Mouse (Mus musculus): ENCODE measurements at regions not wholly inside any gene's neighbourhood (a gene's known extent, or its start where the extent isn't known, plus 50 kb on each side); places are given as distances from the start of the nearest gene placed in this dataset.

DNA sequence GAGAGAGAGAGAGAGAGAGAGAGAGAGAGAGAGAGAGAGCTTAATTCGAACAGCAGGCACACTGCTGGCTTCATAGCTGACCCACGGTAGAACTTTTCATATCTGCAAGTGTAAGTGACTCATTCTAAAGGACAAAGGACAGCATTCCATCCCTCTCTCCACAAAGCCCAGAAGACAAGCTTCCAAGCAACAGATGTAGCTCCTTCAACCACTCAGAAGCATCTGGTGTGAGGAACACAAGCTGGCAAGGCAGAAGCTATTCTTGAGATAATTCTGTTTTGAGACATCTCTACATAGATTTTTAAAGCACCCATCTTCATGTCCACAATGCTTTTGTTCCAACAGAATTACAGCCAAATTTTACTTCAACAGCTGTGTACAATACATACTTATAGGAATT lies 294.2 kb upstream of the Gria1 start:
- H3K27ac ChIP-seq (ENCODE audit: low read depth, low read length): no peak overlapping the region
- ATAC-seq (ENCODE audit: low read depth): no peak
- H3K4me3 ChIP-seq (ENCODE audit: low read depth, low read length): no peak overlapping the region
- H3K9me3 ChIP-seq (ENCODE audit: control insufficient read depth, low read length): no peaks in the 10 kb centered on the region
- H3K4me2 ChIP-seq (ENCODE audit: low read depth, low read length): no peak overlapping the region
- no peaks in the 10 kb centered on the region for H3K4me1 ChIP-seq (ENCODE audit: control insufficient read depth, insufficient read depth, low read length)
- WGBS: 73% methylated on average over 2 of the region's 2 CpGs
- H3K9ac ChIP-seq (replicated peaks; ENCODE audit: low read depth, low read length): no peak overlapping the region
- H3K36me3 ChIP-seq (ENCODE audit: control insufficient read depth, insufficient read depth, low read length): no peaks in the 10 kb centered on the region
- no peaks in the 10 kb centered on the region for H3K27me3 ChIP-seq (ENCODE audit: control insufficient read depth, insufficient read depth, low read length)

DNA sequence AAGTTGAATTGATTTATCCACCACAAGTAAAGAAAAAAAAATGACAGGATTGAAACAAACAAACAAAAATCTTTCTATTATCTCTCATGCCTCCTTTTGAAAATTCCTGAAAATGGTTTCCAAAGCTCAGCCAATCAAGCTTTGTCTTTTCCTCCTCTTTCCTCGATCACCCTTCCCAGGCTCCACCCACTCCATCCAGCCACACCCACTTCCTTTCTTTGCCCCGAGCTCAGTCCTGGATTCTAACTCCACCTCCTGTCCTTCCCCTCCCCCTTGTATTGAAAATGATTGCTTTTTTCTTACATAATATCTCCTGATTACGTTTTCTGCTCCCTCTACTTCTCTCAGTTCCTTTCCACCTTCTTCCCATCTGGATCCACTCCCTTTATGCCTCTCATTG lies 286.0 kb upstream of the Gria1 start:
- 47% methylated on average over 3 of the region's 3 CpGs for WGBS
- no peaks in the 10 kb centered on the region for H3K36me3 ChIP-seq (ENCODE audit: control insufficient read depth, insufficient read depth, low read length)

DNA sequence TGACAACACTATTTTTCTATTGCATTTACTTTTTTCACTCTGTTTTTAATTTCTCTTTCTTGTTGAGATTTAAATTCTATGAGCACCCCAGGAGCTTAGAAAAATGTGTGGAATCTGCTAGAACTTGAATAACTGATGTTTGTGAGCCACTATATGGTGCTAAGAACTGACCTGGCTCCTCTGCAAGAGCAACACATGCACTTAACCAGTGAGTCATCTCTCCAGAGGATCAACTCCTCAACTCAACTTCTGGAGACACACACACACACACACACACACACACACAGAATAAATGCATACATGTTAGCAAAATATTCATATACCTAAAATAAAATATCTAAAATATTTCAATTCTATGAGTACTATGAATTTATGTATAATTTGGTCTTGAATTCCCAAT lies 285.0 kb upstream of the Gria1 start:
- Histone ChIP-seq H3K4me2 (ENCODE audit: low read depth, low read length) (no peak overlapping the region), H3K36me3 (ENCODE audit: control insufficient read depth, insufficient read depth, low read length) (no peaks in the 10 kb centered on the region), H3K4me3 (ENCODE audit: low read depth, low read length) (no peak overlapping the region), H3K4me1 (ENCODE audit: control insufficient read depth, insufficient read depth, low read length) (no peaks in the 10 kb centered on the region), H3K27me3 (ENCODE audit: control insufficient read depth, insufficient read depth, low read length) (no peaks in the 10 kb centered on the region), H3K9ac (replicated peaks; ENCODE audit: low read depth, low read length) (no peak overlapping the region), H3K27ac (ENCODE audit: low read depth, low read length) (no peak overlapping the region), H3K9me3 (ENCODE audit: control insufficient read depth, low read length) (no peaks in the 10 kb centered on the region)
- ATAC-seq (ENCODE audit: low read depth): no peak

More for the DNA sequence above, 286.0 kb upstream of the Gria1 start:
- Histone ChIP-seq H3K27me3 (ENCODE audit: control insufficient read depth, insufficient read depth, low read length) (no peaks in the 10 kb centered on the region), H3K9ac (replicated peaks; ENCODE audit: low read depth, low read length) (no peak overlapping the region), H3K4me1 (ENCODE audit: control insufficient read depth, insufficient read depth, low read length) (no peaks in the 10 kb centered on the region), H3K4me2 (ENCODE audit: low read depth, low read length) (no peak overlapping the region), H3K9me3 (ENCODE audit: control insufficient read depth, low read length) (no peaks in the 10 kb centered on the region), H3K27ac (ENCODE audit: low read depth, low read length) (no peak overlapping the region), H3K4me3 (ENCODE audit: low read depth, low read length) (no peak overlapping the region)
- no peak for ATAC-seq (ENCODE audit: low read depth)

DNA sequence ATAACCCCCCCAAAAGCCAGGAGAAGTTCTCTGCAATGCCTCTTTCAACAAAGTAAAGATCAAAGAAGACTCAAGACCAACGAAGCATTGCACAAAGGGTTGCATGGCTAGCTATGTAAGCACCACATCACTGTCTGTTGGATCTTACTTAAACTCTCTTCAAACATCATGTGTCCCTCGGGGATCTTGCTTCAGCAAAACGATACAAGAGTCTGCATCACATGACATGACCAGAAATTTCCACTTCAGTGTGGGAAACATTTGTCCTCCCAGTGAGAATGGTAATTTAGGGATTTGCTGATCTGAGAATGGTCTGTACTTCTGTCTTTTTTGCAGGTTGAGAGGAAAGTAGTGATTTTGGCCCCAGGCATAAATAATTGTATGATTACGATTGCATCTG lies 283.6 kb upstream of the Gria1 start:
- no peak overlapping the region for H3K27ac ChIP-seq (ENCODE audit: low read depth, low read length)
- no peaks in the 10 kb centered on the region for H3K27me3 ChIP-seq (ENCODE audit: control insufficient read depth, insufficient read depth, low read length)
- H3K4me1 ChIP-seq (ENCODE audit: control insufficient read depth, insufficient read depth, low read length): no peaks in the 10 kb centered on the region
- 74% methylated on average over 4 of the region's 4 CpGs for WGBS
- no peak overlapping the region for H3K4me2 ChIP-seq (ENCODE audit: low read depth, low read length)
- no peak for ATAC-seq (ENCODE audit: low read depth)
- H3K36me3 ChIP-seq (ENCODE audit: control insufficient read depth, insufficient read depth, low read length): no peaks in the 10 kb centered on the region
- no peak overlapping the region for H3K9ac ChIP-seq (replicated peaks; ENCODE audit: low read depth, low read length)
- H3K4me3 ChIP-seq (ENCODE audit: low read depth, low read length): no peak overlapping the region
- no peaks in the 10 kb centered on the region for H3K9me3 ChIP-seq (ENCODE audit: control insufficient read depth, low read length)

DNA sequence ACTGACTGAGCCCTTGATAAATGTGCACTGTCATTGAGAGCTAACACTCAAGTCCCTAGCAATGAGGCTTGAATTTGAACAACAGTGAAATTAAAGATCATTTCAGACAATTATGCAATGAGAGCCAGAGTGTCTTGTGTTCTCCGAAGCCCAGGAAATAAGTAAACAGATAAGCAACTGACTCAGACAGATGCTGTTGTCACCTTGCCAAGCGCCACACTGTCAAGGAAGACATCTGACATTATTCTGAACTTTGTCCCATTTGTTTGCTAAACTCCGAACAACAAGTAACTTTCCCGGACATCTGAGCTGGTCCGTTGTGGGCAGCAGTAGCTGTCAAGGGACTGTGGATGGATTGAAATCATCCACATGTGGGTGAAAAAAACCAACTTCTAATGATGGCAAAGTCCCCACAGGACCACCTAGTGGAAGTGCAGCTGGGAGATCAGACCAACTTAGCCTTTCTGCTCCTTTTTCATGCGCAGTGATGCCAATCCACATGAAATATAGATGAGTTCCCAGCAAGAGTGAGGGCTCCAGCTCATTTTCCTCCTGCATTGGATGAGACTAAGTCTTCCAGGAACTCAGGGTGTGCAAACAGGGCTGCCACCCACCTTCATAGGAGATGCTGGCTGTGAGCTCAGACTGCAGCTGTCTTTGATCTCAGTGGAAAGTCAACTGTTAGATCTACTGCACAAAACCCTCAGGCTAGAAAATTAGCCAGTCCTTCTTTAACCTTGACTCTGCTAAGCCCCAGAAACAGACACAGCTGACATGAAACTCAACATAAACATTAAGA lies 282.8 kb upstream of the Gria1 start:
- no peak overlapping the region for H3K4me2 ChIP-seq (ENCODE audit: low read depth, low read length)
- no peak for ATAC-seq (ENCODE audit: low read depth)
- 81% methylated on average over 6 of the region's 6 CpGs for WGBS

DNA sequence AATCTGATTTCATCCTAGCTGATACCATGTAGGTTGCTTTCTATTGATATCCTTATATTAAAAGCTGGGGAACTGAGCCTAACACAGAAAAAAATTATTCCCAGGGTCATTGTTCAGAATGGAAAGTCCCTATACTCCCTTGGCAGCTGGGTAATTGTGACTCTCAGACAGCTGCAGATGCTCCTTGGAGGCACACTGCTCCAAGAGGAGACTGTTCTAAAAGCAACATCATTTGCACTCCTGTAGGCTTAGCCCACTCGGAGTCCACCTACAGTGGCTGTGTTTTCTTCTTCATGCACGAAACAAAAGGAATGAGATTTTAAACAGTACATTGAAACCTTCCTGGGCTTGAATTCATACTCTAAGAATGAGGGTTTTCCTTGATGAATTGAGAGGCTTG lies 269.3 kb upstream of the Gria1 start:
- Histone ChIP-seq H3K9me3 (ENCODE audit: control insufficient read depth, low read length) (no peaks in the 10 kb centered on the region), H3K27me3 (ENCODE audit: control insufficient read depth, insufficient read depth, low read length) (no peaks in the 10 kb centered on the region), H3K9ac (replicated peaks; ENCODE audit: low read depth, low read length) (no peak overlapping the region), H3K4me1 (ENCODE audit: control insufficient read depth, insufficient read depth, low read length) (no peaks in the 10 kb centered on the region), H3K4me3 (ENCODE audit: low read depth, low read length) (no peak overlapping the region), H3K4me2 (ENCODE audit: low read depth, low read length) (no peak overlapping the region), H3K27ac (ENCODE audit: low read depth, low read length) (no peak overlapping the region), H3K36me3 (ENCODE audit: control insufficient read depth, insufficient read depth, low read length) (no peaks in the 10 kb centered on the region)
- WGBS: 52% methylated on average over 2 of the region's 2 CpGs
- ATAC-seq (ENCODE audit: low read depth): no peak

More for the DNA sequence above, 282.8 kb upstream of the Gria1 start:
- no peak overlapping the region for H3K4me3 ChIP-seq (ENCODE audit: low read depth, low read length)
- no peaks in the 10 kb centered on the region for H3K4me1 ChIP-seq (ENCODE audit: control insufficient read depth, insufficient read depth, low read length)
- no peak overlapping the region for H3K9ac ChIP-seq (replicated peaks; ENCODE audit: low read depth, low read length)
- no peaks in the 10 kb centered on the region for H3K9me3 ChIP-seq (ENCODE audit: control insufficient read depth, low read length)
- no peaks in the 10 kb centered on the region for H3K27me3 ChIP-seq (ENCODE audit: control insufficient read depth, insufficient read depth, low read length)
- no peak overlapping the region for H3K27ac ChIP-seq (ENCODE audit: low read depth, low read length)
- H3K36me3 ChIP-seq (ENCODE audit: control insufficient read depth, insufficient read depth, low read length): no peaks in the 10 kb centered on the region

DNA sequence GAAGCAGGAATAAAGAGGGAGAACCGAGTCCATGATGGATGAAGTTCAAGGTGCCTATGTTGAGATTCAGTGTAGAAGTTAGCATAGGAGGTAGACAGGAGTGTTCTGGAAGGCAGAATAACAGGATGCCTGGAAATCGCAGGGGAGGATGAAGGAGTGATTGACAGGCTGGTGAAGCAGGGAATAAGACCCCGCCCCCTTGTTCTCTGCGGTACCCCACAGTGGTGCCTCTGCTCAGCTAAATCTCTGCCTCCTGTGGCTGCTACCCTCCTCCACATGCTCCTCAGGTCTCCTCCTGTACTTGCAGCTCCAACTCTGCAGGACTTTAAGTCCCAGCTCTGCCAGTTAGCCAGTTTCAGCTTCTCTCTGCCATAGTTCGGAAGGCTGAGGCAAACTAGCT lies 261.2 kb upstream of the Gria1 start:
- no peak for ATAC-seq (ENCODE audit: low read depth)
- Histone ChIP-seq H3K4me1 (ENCODE audit: control insufficient read depth, insufficient read depth, low read length) (peaks cover 5% of the 10 kb centered on the region; the same call in 1 of the 2 replicates), H3K4me2 (ENCODE audit: low read depth, low read length) (no peak overlapping the region), H3K9me3 (ENCODE audit: control insufficient read depth, low read length) (no peaks in the 10 kb centered on the region), H3K36me3 (ENCODE audit: control insufficient read depth, insufficient read depth, low read length) (no peaks in the 10 kb centered on the region), H3K4me3 (ENCODE audit: low read depth, low read length) (no peak overlapping the region), H3K9ac (replicated peaks; ENCODE audit: low read depth, low read length) (no peak overlapping the region), H3K27me3 (ENCODE audit: control insufficient read depth, insufficient read depth, low read length) (no peaks in the 10 kb centered on the region), H3K27ac (ENCODE audit: low read depth, low read length) (no peak overlapping the region)
- 29% methylated on average over 5 of the region's 5 CpGs for WGBS

DNA sequence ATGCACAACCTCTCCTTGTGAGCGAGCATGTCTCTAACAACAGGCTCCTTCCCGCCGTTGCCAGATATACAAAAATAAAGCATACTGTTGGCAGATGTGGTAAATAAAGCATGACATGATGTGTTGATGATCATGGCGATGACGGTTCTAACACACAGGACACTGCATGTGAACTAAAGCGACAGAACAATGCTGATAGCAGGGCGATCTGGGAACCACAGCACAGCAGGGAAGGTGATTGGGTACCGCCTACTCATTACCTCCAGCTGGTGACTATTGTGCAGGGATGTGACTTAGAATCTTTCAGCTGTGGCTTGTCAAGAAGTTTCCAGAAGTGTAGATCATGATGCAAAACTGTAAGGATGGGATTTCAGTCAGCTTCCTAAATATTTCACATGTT lies 260.5 kb upstream of the Gria1 start:
- Histone ChIP-seq H3K36me3 (ENCODE audit: control insufficient read depth, insufficient read depth, low read length) (no peaks in the 10 kb centered on the region), H3K9ac (replicated peaks; ENCODE audit: low read depth, low read length) (no peak overlapping the region), H3K4me1 (ENCODE audit: control insufficient read depth, insufficient read depth, low read length) (peaks cover 5% of the 10 kb centered on the region; the same call in 1 of the 2 replicates), H3K27me3 (ENCODE audit: control insufficient read depth, insufficient read depth, low read length) (no peaks in the 10 kb centered on the region), H3K4me3 (ENCODE audit: low read depth, low read length) (no peak overlapping the region), H3K4me2 (ENCODE audit: low read depth, low read length) (no peak overlapping the region), H3K27ac (ENCODE audit: low read depth, low read length) (no peak overlapping the region), H3K9me3 (ENCODE audit: control insufficient read depth, low read length) (no peaks in the 10 kb centered on the region)
- WGBS: 23% methylated on average over 8 of the region's 8 CpGs
- no peak for ATAC-seq (ENCODE audit: low read depth)

DNA sequence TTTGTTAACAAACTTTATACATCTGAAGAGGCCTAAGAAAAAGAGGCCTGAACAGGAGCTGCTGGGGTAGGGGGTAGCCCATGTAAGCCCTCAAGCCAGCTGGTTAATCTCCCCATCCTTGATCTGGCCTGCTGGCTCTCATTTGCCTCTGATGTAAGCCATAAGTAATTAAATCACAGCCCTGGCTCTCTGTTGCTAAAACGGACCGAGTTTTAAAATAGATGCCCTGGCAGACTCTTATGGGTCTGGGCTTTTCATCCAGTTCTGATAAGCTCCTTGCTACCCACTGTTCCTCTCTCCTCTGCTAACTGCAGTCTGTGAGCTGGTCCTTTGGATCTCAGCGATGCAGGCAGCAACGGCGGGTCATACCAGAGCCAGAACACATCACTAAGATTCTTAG lies 259.3 kb upstream of the Gria1 start:
- Histone ChIP-seq H3K9me3 (ENCODE audit: control insufficient read depth, low read length) (no peaks in the 10 kb centered on the region), H3K4me2 (ENCODE audit: low read depth, low read length) (no peak overlapping the region), H3K27me3 (ENCODE audit: control insufficient read depth, insufficient read depth, low read length) (no peaks in the 10 kb centered on the region), H3K4me3 (ENCODE audit: low read depth, low read length) (no peak overlapping the region), H3K27ac (ENCODE audit: low read depth, low read length) (no peak overlapping the region), H3K4me1 (ENCODE audit: control insufficient read depth, insufficient read depth, low read length) (peaks cover 5% of the 10 kb centered on the region; the same call in 1 of the 2 replicates), H3K9ac (replicated peaks; ENCODE audit: low read depth, low read length) (no peak overlapping the region), H3K36me3 (ENCODE audit: control insufficient read depth, insufficient read depth, low read length) (no peaks in the 10 kb centered on the region)
- WGBS: 64% methylated on average over 5 of the region's 5 CpGs
- no peak for ATAC-seq (ENCODE audit: low read depth)
